In the genomic region with DNA sequence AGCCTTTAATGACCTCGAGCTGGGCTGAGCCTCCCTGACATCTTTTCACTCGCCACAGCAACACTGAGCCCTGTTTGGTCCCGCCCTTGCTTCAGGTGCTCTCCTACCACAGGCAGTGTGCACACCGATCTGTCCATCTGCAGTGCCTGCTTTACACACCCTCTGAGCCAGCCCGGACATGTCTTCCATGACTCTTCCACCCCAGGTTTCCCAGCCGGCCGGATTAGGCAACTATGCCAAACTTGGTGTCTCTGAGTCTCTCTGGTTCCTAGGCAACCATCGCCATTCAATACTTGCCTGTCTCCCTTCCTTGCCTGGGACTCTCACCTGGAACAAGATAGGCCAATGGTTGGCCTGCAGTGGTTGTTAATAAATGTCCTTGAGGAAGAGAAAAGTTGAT, we compare ENCODE assay signal across 23 mouse cellular contexts.
"Had no signal": no experiment of that assay in that cellular context is flagged by ENCODE, and none has a peak within 500 bp of the region (broad histone marks: within the 10 kb centered on the region; RNA-seq: fewer than 3 reads in every experiment).

No protein-coding gene starts in this region.

- H3K4me1 ChIP-seq: intestine, embryonic 15.5 days; limb, embryonic 10.5 days; limb, embryonic 13.5 days; liver, embryonic 12.5 days; liver, embryonic 15.5 days; lung, embryonic 15.5 days; midbrain, embryonic 10.5 days; midbrain, embryonic 13.5 days; stomach, embryonic 15.5 days had no signal

- H3K9ac ChIP-seq: intestine, embryonic 15.5 days; limb, embryonic 13.5 days; liver, embryonic 12.5 days; liver, embryonic 15.5 days; lung, embryonic 15.5 days; midbrain, embryonic 13.5 days; stomach, embryonic 15.5 days had no signal

- ATAC-seq: intestine, embryonic 15.5 days; liver, embryonic 12.5 days; midbrain, embryonic 13.5 days; midbrain, embryonic 16.5 days had no signal

- H3K9me3 ChIP-seq: intestine, embryonic 15.5 days; limb, embryonic 10.5 days; limb, embryonic 13.5 days; liver, embryonic 12.5 days; liver, embryonic 15.5 days; lung, embryonic 15.5 days; midbrain, embryonic 10.5 days; midbrain, embryonic 13.5 days; stomach, embryonic 15.5 days had no signal

- H3K4me3 ChIP-seq: intestine, embryonic 15.5 days; limb, embryonic 10.5 days; limb, embryonic 13.5 days; liver, embryonic 12.5 days; liver, embryonic 15.5 days; lung, embryonic 15.5 days; megakaryocyte, embryonic 14.5 days; midbrain, embryonic 10.5 days; midbrain, embryonic 13.5 days; myocyte; stomach, embryonic 15.5 days had no signal

- H3K36me3 ChIP-seq: liver, embryonic 15.5 days had no signal

- H3K4me2 ChIP-seq: intestine, embryonic 15.5 days; limb, embryonic 13.5 days; liver, embryonic 12.5 days; liver, embryonic 15.5 days; lung, embryonic 15.5 days; midbrain, embryonic 13.5 days; stomach, embryonic 15.5 days had no signal

- DNase-seq: kidney, adult 18-20 months; kidney, adult 9 months; kidney, postnatal 14 days; kidney, postnatal 4 days; liver; lung, postnatal 10 days; lung, postnatal 36 days; retina, postnatal 1 day; right cerebral cortex, postnatal 25 days; spleen, adult 18-20 months; thymus, postnatal 36 days had no signal

- H3K27me3 ChIP-seq: intestine, embryonic 15.5 days; limb, embryonic 13.5 days; liver, embryonic 12.5 days; liver, embryonic 15.5 days; lung, embryonic 15.5 days; midbrain, embryonic 13.5 days; stomach, embryonic 15.5 days had no signal

- H3K27ac ChIP-seq: intestine, embryonic 15.5 days; limb, embryonic 10.5 days; limb, embryonic 13.5 days; liver, embryonic 12.5 days; liver, embryonic 15.5 days; lung, embryonic 15.5 days; midbrain, embryonic 10.5 days; midbrain, embryonic 13.5 days; stomach, embryonic 15.5 days had no signal
